In the genomic region with DNA sequence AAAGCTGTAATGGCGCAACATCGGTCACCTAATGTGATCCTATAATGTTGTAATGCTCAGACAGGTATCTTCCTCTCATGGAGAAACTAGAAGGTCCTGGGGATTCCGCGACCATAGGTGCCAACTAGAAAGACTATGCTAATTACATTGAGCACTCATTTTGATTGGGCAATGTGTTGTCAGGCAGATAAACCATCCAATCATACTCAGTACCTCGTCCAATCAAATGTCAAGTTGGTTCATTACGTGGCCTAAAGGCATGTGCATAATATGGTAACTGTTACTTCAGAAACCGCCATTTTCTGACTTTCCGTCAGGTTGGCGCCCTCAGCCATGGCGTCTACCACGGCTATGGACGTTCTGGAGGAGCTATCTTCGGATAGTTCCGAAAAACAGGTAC, we compare ENCODE assay signal across 31 mouse cellular contexts. TPM values are rescaled to one million over a fixed set of nuclear protein-coding genes. Genes with fewer than 3 reads are reported as not detected.
DNase-seq lines count a peak whose midpoint lies in the region; ATAC-seq and TF ChIP-seq lines count a peak whose summit lies in the region.
"Had no signal": no experiment of that assay in that cellular context is flagged by ENCODE, and none has a peak within 500 bp of the region (broad histone marks: within the 10 kb centered on the region; RNA-seq: fewer than 3 reads in every experiment).

TSS of gene H2bfm (plus strand) at position 295 of the 400 bp plus-strand sequence.

- no peaks in the 10 kb centered on the region; the same call in 1 of the 2 replicates for H3K4me1 ChIP-seq in testis, adult 2 months (ENCODE audit: control insufficient read depth, insufficient read depth, low read length)
- no peaks in the 10 kb centered on the region for H3K4me1 ChIP-seq in kidney, embryonic 14.5 days (ENCODE audit: control insufficient read depth, insufficient read depth, low read length)
- H3K4me1 ChIP-seq: embryonic facial prominence, embryonic 12.5 days; embryonic facial prominence, embryonic 15.5 days; heart, embryonic 10.5 days; heart, embryonic 13.5 days; hindbrain, embryonic 15.5 days; intestine, embryonic 15.5 days had no signal

- H3K4me2 ChIP-seq in kidney, embryonic 14.5 days (replicated peaks; ENCODE audit: low read depth, low read length): no peak within 1 kb of the TSS
- H3K4me2 ChIP-seq: embryonic facial prominence, embryonic 12.5 days; embryonic facial prominence, embryonic 15.5 days; heart, embryonic 13.5 days; hindbrain, embryonic 15.5 days; intestine, embryonic 15.5 days had no signal

- no peak for DNase-seq in testis, postnatal 10 days (ENCODE audit: low spot score)
- DNase-seq in ES-CJ7 (ENCODE audit: low read depth, low spot score): peak; percentile 34
- peak; percentile 34 for DNase-seq in induced T-regulatory cell, adult 2 months (ENCODE audit: low read depth)
- DNase-seq in testis, postnatal 14 days (ENCODE audit: low spot score): peak; percentile 70
- no peak for DNase-seq in cerebellum, postnatal 25 days
- DNase-seq: adrenal gland, postnatal 10 days; adrenal gland, postnatal 36 days; B cell, adult 2 months; cerebellum, adult 18-20 months; cerebellum, adult 9-10 months; cerebellum, postnatal 14 days; forebrain, postnatal 0 days; gastrocnemius, postnatal 25 days; heart, adult 2 months; heart, postnatal 14 days; heart, postnatal 4 days had no signal

- peak; percentile 56; the same call in 1 of the 2 replicates for TF ChIP-seq POLR2A in testis, adult 2 months (IDR thresholded peaks at IDR 0.05; ENCODE audit: control insufficient read depth, low read depth, low read length)

- H3K36me3 ChIP-seq in testis, adult 2 months (ENCODE audit: control insufficient read depth, insufficient read depth, low read length): no peaks in the 10 kb centered on the region
- H3K36me3 ChIP-seq in kidney, embryonic 14.5 days (ENCODE audit: control insufficient read depth, insufficient read depth, low read length): no peaks in the 10 kb centered on the region
- H3K36me3 ChIP-seq: embryonic facial prominence, embryonic 12.5 days; embryonic facial prominence, embryonic 15.5 days; heart, embryonic 10.5 days; heart, embryonic 13.5 days; hindbrain, embryonic 15.5 days; intestine, embryonic 15.5 days had no signal

- H3K9ac ChIP-seq in kidney, embryonic 14.5 days (ENCODE audit: low read depth, low read length): no peak within 1 kb of the TSS
- H3K9ac ChIP-seq: embryonic facial prominence, embryonic 12.5 days; embryonic facial prominence, embryonic 15.5 days; forebrain, postnatal 0 days; heart, embryonic 13.5 days; hindbrain, embryonic 15.5 days; intestine, embryonic 15.5 days had no signal

- H3K27me3 ChIP-seq in testis, adult 2 months (ENCODE audit: control insufficient read depth, insufficient read depth, low read length): no peaks in the 10 kb centered on the region
- no peaks in the 10 kb centered on the region for H3K27me3 ChIP-seq in kidney, embryonic 14.5 days (ENCODE audit: control insufficient read depth, insufficient read depth, low read length)
- H3K27me3 ChIP-seq: CH12.LX; embryonic facial prominence, embryonic 12.5 days; embryonic facial prominence, embryonic 15.5 days; heart, embryonic 13.5 days; hindbrain, embryonic 15.5 days; intestine, embryonic 15.5 days had no signal

- H3K4me3 ChIP-seq in testis, adult 2 months (ENCODE audit: control insufficient read depth, low read depth, low read length): peak within 1 kb of the TSS; percentile 63
- H3K4me3 ChIP-seq in kidney, embryonic 14.5 days (ENCODE audit: low read length): no peak within 1 kb of the TSS
- H3K4me3 ChIP-seq: embryonic facial prominence, embryonic 12.5 days; embryonic facial prominence, embryonic 15.5 days; heart, adult 2 months; heart, embryonic 10.5 days; heart, embryonic 13.5 days; hindbrain, embryonic 15.5 days; intestine, embryonic 15.5 days had no signal

- H3K9me3 ChIP-seq in kidney, embryonic 14.5 days (ENCODE audit: control insufficient read depth, low read length): no peaks in the 10 kb centered on the region
- H3K9me3 ChIP-seq: embryonic facial prominence, embryonic 12.5 days; embryonic facial prominence, embryonic 15.5 days; heart, embryonic 10.5 days; hindbrain, embryonic 15.5 days; intestine, embryonic 15.5 days had no signal

- no peak for TF ChIP-seq CTCF in testis, adult 2 months (IDR thresholded peaks at IDR 0.05; ENCODE audit: control insufficient read depth, insufficient read depth, insufficient replicate concordance, low read depth, low read length)

- H3K27ac ChIP-seq in testis, adult 2 months (ENCODE audit: control insufficient read depth, insufficient read depth, low read depth, low read length): peak within 1 kb of the TSS; percentile 87
- H3K27ac ChIP-seq in kidney, embryonic 14.5 days (ENCODE audit: low read depth, low read length): no peak within 1 kb of the TSS
- H3K27ac ChIP-seq: embryonic facial prominence, embryonic 12.5 days; embryonic facial prominence, embryonic 15.5 days; heart, adult 2 months; heart, embryonic 10.5 days; heart, embryonic 13.5 days; hindbrain, embryonic 15.5 days; intestine, embryonic 15.5 days had no signal

- ATAC-seq in kidney, embryonic 14.5 days (ENCODE audit: low FRiP score, low TSS enrichment): no peak
- ATAC-seq: forebrain, embryonic 14.5 days; forebrain, postnatal 0 days; intestine, embryonic 15.5 days had no signal

- WGBS in kidney, embryonic 14.5 days: 91% methylated on average over 14 of the region's 14 CpGs

RNA-seq across cellular contexts. Expression of gene H2bfm, which starts in this region (rescaled TPM):
- 0.72 and 0.91 TPM in 2 replicates for polyA plus RNA-seq in testis, adult 2 months (2012; rRNA removed)
- polyA plus RNA-seq in kidney, embryonic 14.5 days (2014; fragmentation: Nextera tagmentation; extraction: Ambion mirVana): not detected in 2 replicates
- polyA plus RNA-seq: embryonic facial prominence, embryonic 12.5 days; embryonic facial prominence, embryonic 15.5 days; forebrain, embryonic 11.5 days; forebrain, embryonic 14.5 days; forebrain, postnatal 0 days; frontal cortex, adult 2 months; gonadal fat pad, adult 2 months; heart, adult 2 months; heart, embryonic 10.5 days; heart, embryonic 13.5 days; heart, embryonic 16.5 days; hindbrain, embryonic 11.5 days; hindbrain, embryonic 15.5 days; intestine, embryonic 15.5 days had no signal

Comparison
In these comparisons a context has a peak if more than half of its experiments do, and no peak if none do; other contexts are left out.
1. DNase-seq: peak in ES-CJ7 (single experiment), induced T-regulatory cell, adult 2 months (single experiment) and testis, postnatal 14 days (single experiment); none in testis, postnatal 10 days (single experiment) and cerebellum, postnatal 25 days (0 of 2).